Mouse (Mus musculus) thymus, postnatal 10 days (tissue): ENCODE measurements around the gene P3h2.

Experiments
- DNase-seq, 2 experiments: peaks; one replicate each; pipeline ENCODE4 v3.0.0; 2021; ENCODE audit warnings: low spot score in 2 of 2

The P3h2 gene

GRCm38 (mm10) chr16:25983635-25984034, 121.9 kb downstream of the P3h2 start:
- DNase-seq = no peak

GRCm38 (mm10) chr16:25979037-25979436, 126.5 kb downstream of the P3h2 start:
- no peak for DNase-seq

GRCm38 (mm10) chr16:25977210-25977609, 128.4 kb downstream of the P3h2 start:
- no peak for DNase-seq

GRCm38 (mm10) chr16:25971285-25971684, 134.3 kb downstream of the P3h2 start:
- DNase-seq = no peak

GRCm38 (mm10) chr16:25970720-25971119, 134.9 kb downstream of the P3h2 start:
- no peak for DNase-seq

GRCm38 (mm10) chr16:25970193-25970592, 135.4 kb downstream of the P3h2 start:
- no peak for DNase-seq

GRCm38 (mm10) chr16:25967297-25967696, 138.3 kb downstream of the P3h2 start:
- DNase-seq = peak in 1 of 2 experiments; percentile 42

GRCm38 (mm10) chr16:25963856-25964255, 141.7 kb downstream of the P3h2 start:
- DNase-seq = peak in 1 of 2 experiments; percentile 29

GRCm38 (mm10) chr16:25960345-25960744, 145.2 kb downstream of the P3h2 start:
- no peak for DNase-seq

- no peak for DNase-seq
Observed at GRCm38 (mm10) chr16:25959929-25960328, 145.7 kb downstream of the P3h2 start.

GRCm38 (mm10) chr16:25958650-25959238, 146.8 kb downstream of the P3h2 start:
- DNase-seq = no peak

- no peak for DNase-seq
Observed at GRCm38 (mm10) chr16:25958213-25958612, 147.4 kb downstream of the P3h2 start.

GRCm38 (mm10) chr16:25956831-25957230, 148.8 kb downstream of the P3h2 start:
- DNase-seq = no peak

GRCm38 (mm10) chr16:25954614-25955013, 151.0 kb downstream of the P3h2 start:
- DNase-seq = no peak

GRCm38 (mm10) chr16:25953359-25953758, 152.2 kb downstream of the P3h2 start:
- DNase-seq = no peak

GRCm38 (mm10) chr16:25952005-25952404, 153.6 kb downstream of the P3h2 start:
- DNase-seq = no peak

GRCm38 (mm10) chr16:25948067-25948466, 157.5 kb downstream of the P3h2 start:
- no peak for DNase-seq

GRCm38 (mm10) chr16:25945151-25945955, 160.2 kb downstream of the P3h2 start:
- DNase-seq = no peak

- no peak for DNase-seq
Observed at GRCm38 (mm10) chr16:25942261-25942660, 163.3 kb downstream of the P3h2 start.

GRCm38 (mm10) chr16:25934181-25934580, 171.4 kb downstream of the P3h2 start:
- DNase-seq = no peak

GRCm38 (mm10) chr16:25912185-25912584, 193.4 kb downstream of the P3h2 start:
- no peak for DNase-seq
